Mouse (Mus musculus): Measurements from ENCODE around the gene Twist1. TPM values are rescaled to one million over a fixed set of nuclear protein-coding genes. Genes with fewer than 3 reads are reported as not detected.

Twist1 gene
- not detected for total RNA-seq (2023)

DNA sequence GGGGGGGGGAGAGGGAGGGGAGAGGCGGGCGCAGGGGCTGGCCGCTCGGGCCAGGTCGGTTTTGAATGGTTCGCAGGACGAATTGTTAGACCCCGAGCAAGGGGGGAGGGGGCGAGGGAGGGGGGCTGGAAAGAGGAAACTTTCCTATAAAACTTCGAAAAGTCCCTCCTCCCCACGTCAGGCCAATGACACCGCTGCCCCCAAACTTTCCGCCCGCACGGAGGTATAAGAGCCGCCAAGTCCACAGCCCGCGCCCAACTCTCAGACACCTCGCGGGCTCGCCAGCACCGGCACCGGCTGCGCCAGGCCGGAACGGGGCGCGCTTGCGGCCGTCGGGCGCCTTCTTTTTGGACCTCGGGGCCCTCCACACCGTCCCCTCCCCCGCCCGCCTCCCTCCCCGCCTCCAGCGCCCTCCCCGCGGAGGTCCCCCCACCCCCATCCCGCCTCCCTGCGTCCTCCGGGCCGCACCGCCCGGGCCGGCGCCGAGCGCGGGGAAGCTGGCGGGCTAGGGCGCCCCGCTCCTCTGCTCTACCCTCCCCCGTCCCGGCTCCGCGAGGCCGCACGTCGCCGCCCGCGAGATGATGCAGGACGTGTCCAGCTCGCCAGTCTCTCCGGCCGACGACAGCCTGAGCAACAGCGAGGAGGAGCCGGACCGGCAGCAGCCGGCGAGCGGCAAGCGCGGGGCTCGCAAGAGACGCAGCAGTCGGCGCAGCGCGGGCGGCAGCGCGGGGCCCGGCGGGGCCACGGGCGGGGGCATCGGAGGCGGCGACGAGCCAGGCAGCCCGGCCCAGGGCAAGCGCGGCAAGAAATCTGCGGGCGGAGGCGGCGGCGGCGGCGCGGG, at the start of gene Twist1:
TSS of gene Twist1 (plus strand) at position 272 of the 841 bp plus-strand sequence.

GRCm38 (mm10) chr12:33928331-33929192, 28.9 kb upstream of the Twist1 start, which contains the start of gene Ferd3l:
Gene Ferd3l, plus strand, starts transcription at chr12:33928425.

Other genes with a start within 250 kb of the Twist1 start
- not detected for gene Ferd3l, start 29.2 kb upstream of the Twist1 start, total RNA-seq (2023)

All from T-cell, adult 66 days (primary cell).